In genomic region chr16:37637802-37638201, GRCm38 (mm10) we compare ENCODE assay signal across 19 mouse cellular contexts. TPM values are rescaled to one million over a fixed set of nuclear protein-coding genes. Genes with fewer than 3 reads are reported as not detected.
"Had no signal": no experiment of that assay in that cellular context is flagged by ENCODE, and none has a peak within 500 bp of the region (broad histone marks: within the 10 kb centered on the region; RNA-seq: fewer than 3 reads in every experiment).

No protein-coding gene starts in this region.

- H3K36me3 ChIP-seq: neural tube, embryonic 13.5 days; neural tube, embryonic 15.5 days; stomach, embryonic 15.5 days had no signal

- H3K27ac ChIP-seq: neural tube, embryonic 13.5 days; neural tube, embryonic 15.5 days; stomach, embryonic 15.5 days; stomach, postnatal 0 days had no signal

- DNase-seq: retina, postnatal 1 day; right cerebral cortex, adult 18-20 months; right cerebral cortex, postnatal 14 days; right cerebral cortex, postnatal 25 days; right cerebral cortex, postnatal 4 days; spleen, adult 18-20 months; thymus, adult 18-20 months; thymus, adult 2 months; thymus, postnatal 14 days; thymus, postnatal 25 days; thymus, postnatal 36 days; thymus, postnatal 4 days had no signal

- H3K4me3 ChIP-seq: neural tube, embryonic 13.5 days; neural tube, embryonic 15.5 days; stomach, embryonic 15.5 days had no signal

- H3K27me3 ChIP-seq: neural tube, embryonic 13.5 days; neural tube, embryonic 15.5 days; stomach, embryonic 15.5 days had no signal

- H3K4me1 ChIP-seq: neural tube, embryonic 13.5 days; neural tube, embryonic 15.5 days; stomach, embryonic 15.5 days had no signal

- H3K4me2 ChIP-seq: neural tube, embryonic 13.5 days; neural tube, embryonic 15.5 days; stomach, embryonic 15.5 days had no signal

- H3K9me3 ChIP-seq: neural tube, embryonic 13.5 days; neural tube, embryonic 15.5 days; stomach, embryonic 15.5 days had no signal

- H3K9ac ChIP-seq: neural tube, embryonic 13.5 days; neural tube, embryonic 15.5 days; stomach, embryonic 15.5 days had no signal

RNA-seq across cellular contexts. Expression of gene Hgd, which starts 57.8 kb away (rescaled TPM):
- total RNA-seq: neutrophil, adult 5-6 weeks had no signal
- polyA plus RNA-seq: neural tube, embryonic 14.5 days; stomach, embryonic 14.5 days had no signal
